Mouse (Mus musculus) lung, adult 2 months (tissue): ENCODE results near the gene Abcb11. TPM values are rescaled to one million over a fixed set of nuclear protein-coding genes. Genes with fewer than 3 reads are reported as not detected.

Source experiments
- DNase-seq: peaks from one replicate; pipeline ENCODE4 v3.0.0; 2022
- H3K4me1 ChIP-seq: fragments of 200-500 bp; 2 replicates; pipeline ENCODE4 v1.6.1; 2011; ENCODE audit warnings: low read length; ENCODE audit not compliant: control insufficient read depth, insufficient read depth
- H3K4me3 ChIP-seq: fragments of 200-500 bp; replicated peaks from 2 replicates; pipeline ENCODE3; 2011; ENCODE audit warnings: low read depth, mild to moderate bottlenecking, control low read depth, low read length; ENCODE audit errors: extremely low read depth
- CTCF ChIP-seq: fragments of 200-500 bp; IDR thresholded peaks from 2 replicates; pipeline ENCODE4 v1.5.1; 2011; ENCODE audit warnings: mild to moderate bottlenecking, low read length, control low read depth; ENCODE audit not compliant: insufficient read depth
- POLR2A ChIP-seq: fragments of 200-500 bp; IDR thresholded peaks from 2 replicates; pipeline ENCODE4 v1.6.1; 2011; ENCODE audit warnings: low read depth, mild to moderate bottlenecking, control low read depth, low read length, borderline replicate concordance; ENCODE audit errors: extremely low read depth
- WGBS: fragments of 180-500 bp; shearing (Covaris S2); methylation state at CpG from one replicate; pipeline ENCODE4 v1.1.7; 2018; 5-methylcytosine and 5-hydroxymethylcytosine counted together
- polyA plus RNA-seq: library from polyadenylated mRNA; depleted of rRNA; stranded (reverse); fragments of >200 nt; gene quantifications from 2 replicates; pipeline ENCODE4 v1.2.3, GENCODE M21; 2012

Gene Abcb11
- polyA plus RNA-seq, 1 experiment = 0.24 TPM

DNA sequence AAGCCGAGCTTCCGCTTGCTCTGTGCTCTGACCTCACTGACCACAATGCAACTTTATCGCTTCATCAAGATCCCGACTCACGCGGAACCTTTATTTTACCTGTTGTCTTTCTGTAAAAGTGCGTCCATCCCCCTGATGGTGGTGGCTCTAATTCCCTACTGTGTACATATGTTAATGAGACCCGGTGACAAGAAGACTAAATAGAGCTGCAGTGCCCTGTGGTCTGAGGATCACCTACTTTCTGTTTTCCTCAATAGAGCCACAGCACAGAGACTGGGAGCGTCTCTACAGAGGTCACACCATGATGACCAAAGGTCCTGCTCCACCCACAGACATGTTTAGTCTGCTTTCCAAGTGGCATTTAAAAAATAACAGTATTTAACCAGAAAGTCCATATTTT lies 115.5 kb downstream of the Abcb11 start:
- WGBS = 88% methylated on average over 9 of the region's 9 CpGs
- Histone ChIP-seq H3K4me3 (no peak overlapping the region), H3K4me1 (no peaks in the 10 kb centered on the region)
- DNase-seq = no peak
- TF ChIP-seq POLR2A (no peak), CTCF (no peak)

DNA sequence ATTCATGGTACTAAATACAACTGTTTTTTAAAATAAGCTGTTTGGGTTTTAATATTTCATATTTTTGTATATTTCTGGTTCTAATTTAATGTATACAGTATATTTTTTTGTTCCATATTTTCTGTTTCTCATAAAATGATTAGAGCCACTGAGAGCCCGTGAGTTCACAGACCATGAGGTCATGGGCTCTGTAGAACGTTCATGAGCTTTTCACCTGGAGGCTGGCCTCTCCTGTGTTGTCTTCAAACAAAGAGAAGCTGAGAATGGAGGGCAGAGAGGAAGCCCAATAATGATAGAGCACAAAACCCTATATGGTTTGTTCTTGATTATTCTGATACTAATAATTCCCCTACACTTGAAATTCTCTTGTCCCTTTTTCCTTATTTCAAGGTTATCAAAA lies 117.7 kb downstream of the Abcb11 start:
- no peak for DNase-seq
- no peaks in the 10 kb centered on the region for H3K4me1 ChIP-seq
- H3K4me3 ChIP-seq = no peak overlapping the region
- 53% methylated on average over 2 of the region's 2 CpGs for WGBS
- TF ChIP-seq POLR2A (no peak), CTCF (no peak)

DNA sequence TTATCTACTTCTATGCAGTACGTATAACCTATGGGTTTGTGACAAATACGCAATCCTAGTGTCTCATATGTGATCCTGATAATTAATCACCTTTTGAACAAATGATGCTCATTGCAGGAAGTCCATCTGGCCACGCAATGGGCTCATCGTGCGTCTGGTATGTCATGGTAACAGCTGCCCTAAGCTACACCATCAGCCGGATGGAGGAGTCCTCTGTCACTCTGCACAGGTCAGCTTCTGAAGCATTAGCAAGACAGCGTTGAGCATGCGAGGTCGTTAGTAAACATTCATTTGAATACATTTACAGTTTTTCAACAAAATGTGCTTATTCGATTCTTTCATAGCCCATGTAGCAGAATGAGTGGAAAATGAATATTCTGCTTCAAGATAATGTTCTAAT lies 119.6 kb downstream of the Abcb11 start:
- no peak for DNase-seq
- TF ChIP-seq CTCF (no peak), POLR2A (no peak)
- WGBS = 72% methylated on average over 10 of the region's 10 CpGs
- Histone ChIP-seq H3K4me3 (no peak overlapping the region), H3K4me1 (no peaks in the 10 kb centered on the region)

DNA sequence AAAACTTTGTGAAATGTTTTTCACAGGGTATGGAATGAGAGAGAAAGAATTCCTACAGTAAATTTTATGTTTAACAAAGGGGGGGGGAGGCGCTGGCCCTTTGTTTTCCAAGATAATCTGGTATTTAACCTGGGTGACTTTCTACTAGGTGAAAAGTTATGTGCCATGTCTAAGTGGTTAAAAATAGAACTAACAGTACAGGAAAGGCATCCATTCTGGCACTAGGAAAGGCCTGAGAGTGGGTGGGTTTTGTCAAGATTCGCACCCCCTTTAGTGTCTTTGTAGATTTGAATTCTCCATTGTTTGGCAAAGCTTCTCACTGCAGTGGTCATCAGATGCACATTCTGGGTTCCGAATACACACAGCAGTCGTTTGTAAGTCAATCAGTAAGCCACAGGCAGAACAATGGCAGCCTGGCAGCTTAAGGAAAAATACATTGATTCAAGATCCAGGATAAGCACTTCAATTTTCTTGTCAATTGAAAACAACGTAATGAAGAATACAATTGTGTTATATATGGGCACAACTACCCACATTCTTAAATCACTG lies 120.5 kb downstream of the Abcb11 start:
- Histone ChIP-seq H3K4me1 (no peaks in the 10 kb centered on the region), H3K4me3 (no peak overlapping the region)
- WGBS = 61% methylated on average over 5 of the region's 5 CpGs
- no peak for DNase-seq
- TF ChIP-seq POLR2A (no peak), CTCF (no peak)

DNA sequence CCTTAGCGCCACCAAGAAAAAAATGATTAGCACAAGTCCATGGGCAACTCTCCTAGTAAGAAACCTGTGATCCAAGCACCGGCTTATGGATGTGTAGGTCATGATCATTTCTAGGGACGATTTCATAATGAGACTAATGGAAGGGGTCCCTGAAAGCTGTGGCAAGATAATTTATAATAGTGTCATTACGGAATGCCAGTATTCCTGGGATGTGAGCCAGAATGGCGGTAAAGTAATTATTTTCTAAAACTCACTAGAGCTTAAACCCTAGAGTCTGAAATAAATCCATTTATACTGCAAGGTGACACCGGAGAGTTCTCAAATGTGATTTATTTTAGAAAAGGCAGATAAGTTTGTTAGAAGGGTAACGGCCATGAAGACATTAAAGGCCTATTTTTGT lies 127.2 kb downstream of the Abcb11 start:
- Histone ChIP-seq H3K4me1 (no peaks in the 10 kb centered on the region), H3K4me3 (no peak overlapping the region)
- no peak for TF ChIP-seq CTCF
- DNase-seq = no peak
- 70% methylated on average over 7 of the region's 7 CpGs for WGBS

DNA sequence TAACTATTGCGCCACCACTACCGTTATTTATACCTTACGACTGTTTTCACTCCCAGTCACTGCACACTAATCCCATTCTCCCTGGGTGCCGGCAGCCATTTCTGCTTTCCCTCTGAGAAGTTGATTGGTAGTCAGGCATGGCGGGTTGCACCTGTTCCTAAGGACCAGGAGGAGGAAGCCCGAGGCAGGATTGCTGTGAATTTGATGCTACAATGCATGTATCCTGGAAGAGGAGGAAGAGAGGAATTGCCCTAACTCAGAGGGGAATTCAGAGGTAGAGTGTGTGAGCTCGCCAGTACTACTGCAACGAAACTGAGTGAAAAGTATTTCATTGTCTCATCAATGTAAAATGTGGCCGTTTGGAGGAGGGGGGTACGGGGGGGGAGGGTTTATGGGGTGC lies 129.8 kb downstream of the Abcb11 start:
- TF ChIP-seq CTCF (no peak), POLR2A (no peak)
- no peak for DNase-seq
- no peak overlapping the region for H3K4me3 ChIP-seq
- 70% methylated on average over 10 of the region's 10 CpGs for WGBS
- H3K4me1 ChIP-seq = no peaks in the 10 kb centered on the region

DNA sequence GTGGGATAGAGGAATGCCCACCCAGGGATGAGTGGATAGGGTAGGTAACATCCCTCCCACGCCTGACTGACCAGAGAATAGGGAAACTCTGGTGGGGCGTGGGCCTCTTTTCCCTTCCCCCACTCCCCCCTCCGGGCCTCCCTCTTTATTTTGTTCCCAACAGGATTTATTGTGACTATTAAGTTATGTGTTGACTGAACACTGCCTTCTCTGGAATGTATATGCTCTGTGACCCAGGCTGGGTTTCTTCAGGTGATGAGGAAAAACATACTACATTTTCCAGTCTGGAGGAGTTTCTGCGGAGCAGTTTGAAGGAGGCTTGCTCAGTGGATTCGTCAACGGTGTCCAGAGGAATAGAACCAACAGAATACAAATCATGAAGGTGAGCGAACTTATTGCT lies 131.6 kb downstream of the Abcb11 start, which contains the start of gene G6pc2:
G6pc2 (plus strand) TSS at position 301 of the 400 bp plus-strand sequence.
- H3K4me3 ChIP-seq = no peak within 1 kb of the TSS
- no peak for DNase-seq
- WGBS = 76% methylated on average over 7 of the region's 7 CpGs
- TF ChIP-seq CTCF = no peak
- no peak for TF ChIP-seq POLR2A
- no peaks in the 10 kb centered on the region for H3K4me1 ChIP-seq

DNA sequence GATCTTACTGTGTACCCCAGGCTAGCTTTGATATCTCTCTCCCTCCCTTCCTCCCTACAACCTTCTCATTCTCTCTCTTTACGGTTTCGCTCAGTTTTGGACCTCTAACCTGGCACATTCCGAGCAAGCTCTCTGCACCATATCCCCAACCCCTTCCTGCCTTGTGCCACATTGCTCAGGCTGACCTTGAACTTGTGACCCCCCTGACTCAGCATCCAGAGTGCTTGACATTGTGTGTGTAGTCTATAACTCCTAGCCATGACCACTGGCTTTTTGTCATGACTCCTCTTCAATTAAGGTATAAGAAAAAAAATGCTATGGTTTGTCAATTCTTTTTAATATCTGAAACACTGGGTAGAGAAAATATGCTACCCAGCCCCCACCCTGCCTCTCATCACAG lies 132.7 kb downstream of the Abcb11 start:
- Histone ChIP-seq H3K4me1 (no peaks in the 10 kb centered on the region), H3K4me3 (no peak overlapping the region)
- TF ChIP-seq CTCF (no peak), POLR2A (no peak)
- 83% methylated on average over 3 of the region's 3 CpGs for WGBS
- no peak for DNase-seq

DNA sequence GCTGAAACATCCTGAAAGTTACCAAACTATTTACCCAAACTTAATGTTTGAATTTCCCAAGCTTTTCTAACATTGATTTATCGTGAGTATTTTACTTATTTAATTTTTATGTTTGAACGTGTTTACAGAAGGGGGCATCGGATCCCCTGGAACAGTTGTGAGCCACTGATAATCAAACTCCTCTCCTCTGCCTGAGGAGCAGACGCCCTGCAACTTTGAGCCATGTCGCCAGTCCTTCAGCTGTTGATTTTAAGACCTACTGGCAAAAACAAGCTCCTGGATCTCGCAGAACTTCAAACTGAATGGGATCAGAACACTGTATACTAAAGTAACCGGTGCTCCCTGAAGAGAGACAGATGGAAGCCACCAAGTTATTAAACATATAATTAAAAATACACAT lies 135.9 kb downstream of the Abcb11 start:
- peak; percentile 5 for DNase-seq
- H3K4me1 ChIP-seq = no peaks in the 10 kb centered on the region
- H3K4me3 ChIP-seq = no peak overlapping the region
- 17% methylated on average over 7 of the region's 7 CpGs for WGBS
- TF ChIP-seq POLR2A = no peak
- no peak for TF ChIP-seq CTCF

DNA sequence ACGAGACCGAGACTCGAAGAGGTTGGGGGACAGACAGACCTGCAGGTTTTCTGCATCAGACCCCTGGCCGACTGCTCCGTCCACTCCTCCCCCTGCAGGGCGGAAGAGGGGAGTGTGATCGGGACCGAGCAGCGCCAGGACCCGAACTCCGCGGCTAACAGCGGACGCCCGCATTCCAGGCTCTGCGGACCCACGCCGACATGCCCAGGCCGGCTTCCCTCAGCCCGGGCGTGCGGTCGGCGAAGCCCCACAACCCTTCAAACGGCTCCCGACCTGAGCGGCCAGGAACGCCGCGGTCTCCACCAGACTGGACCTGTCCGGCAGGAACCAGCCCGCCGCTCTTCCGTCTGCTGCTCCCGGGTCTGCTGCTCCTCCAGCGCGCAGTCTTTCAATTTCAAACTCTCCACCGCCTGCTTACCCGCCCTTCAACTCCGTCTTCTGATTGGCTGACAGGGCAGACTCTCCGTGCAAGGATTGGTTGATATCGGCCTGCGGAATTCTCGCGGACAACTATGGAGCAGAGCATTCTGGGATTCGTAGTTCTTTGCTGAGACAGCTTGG lies 136.5 kb downstream of the Abcb11 start, which contains the start of gene Spc25:
Spc25 (minus strand) TSS at position 404 of the 561 bp plus-strand sequence.
- peak; percentile 84 for DNase-seq
- WGBS = under 1% methylated on average over 46 of the region's 46 CpGs
- H3K4me1 ChIP-seq = no peaks in the 10 kb centered on the region
- H3K4me3 ChIP-seq = peak within 1 kb of the TSS; percentile 78
- TF ChIP-seq CTCF (no peak), POLR2A (no peak)

DNA sequence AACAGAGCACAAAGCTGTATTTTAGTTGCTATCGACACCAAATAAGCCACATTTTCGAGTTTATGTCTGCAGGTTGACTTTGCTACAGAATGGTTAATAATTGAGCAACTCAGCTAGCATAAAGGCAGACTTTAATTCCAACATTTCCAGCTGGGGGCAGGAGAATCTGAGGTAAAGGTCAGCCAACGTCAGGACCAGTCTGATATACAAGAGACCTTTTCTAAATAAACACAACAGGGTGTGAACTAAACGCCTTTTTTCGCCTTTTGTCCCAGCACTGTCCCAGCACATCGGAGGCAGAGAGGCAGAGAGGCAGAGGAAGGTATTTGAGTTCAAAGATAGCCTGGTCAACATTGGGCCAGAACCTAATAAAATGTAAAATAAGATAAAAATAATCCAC lies 137.2 kb downstream of the Abcb11 start:
- Histone ChIP-seq H3K4me1 (no peaks in the 10 kb centered on the region), H3K4me3 (no peak overlapping the region)
- no peak for DNase-seq
- TF ChIP-seq CTCF = no peak
- TF ChIP-seq POLR2A = no peak
- WGBS = 13% methylated on average over 6 of the region's 6 CpGs
